ENCODE assay signal across 9 mouse cellular contexts in genomic region chr14:54927296-54927695, GRCm38 (mm10). TPM values are rescaled to one million over a fixed set of nuclear protein-coding genes. Genes with fewer than 3 reads are reported as not detected.
DNase-seq lines count a peak whose midpoint lies in the region; ATAC-seq and TF ChIP-seq lines count a peak whose summit lies in the region.
"Had no signal": no experiment of that assay in that cellular context is flagged by ENCODE, and none has a peak within 500 bp of the region (broad histone marks: within the 10 kb centered on the region; RNA-seq: fewer than 3 reads in every experiment).

No protein-coding gene starts in this region.

- peaks cover 88% of the 10 kb centered on the region for H3K27me3 ChIP-seq in liver, embryonic 12.5 days (replicated peaks)
- no peaks in the 10 kb centered on the region for H3K27me3 ChIP-seq in forebrain, embryonic 13.5 days
- peaks cover 21% of the 10 kb centered on the region for H3K27me3 ChIP-seq in intestine, postnatal 0 days (replicated peaks; ENCODE audit: control insufficient read depth, insufficient read depth, low read length)
- no peaks in the 10 kb centered on the region for H3K27me3 ChIP-seq in stomach, embryonic 14.5 days (ENCODE audit: control insufficient read depth, insufficient read depth, low read length)

- ATAC-seq in liver, embryonic 12.5 days: no peak
- ATAC-seq in forebrain, embryonic 13.5 days: no peak
- no peak for ATAC-seq in intestine, postnatal 0 days
- no peak for ATAC-seq in stomach, embryonic 14.5 days (ENCODE audit: insufficient number of reproducible peaks, insufficient read depth, low FRiP score, low read depth)

- no peak for DNase-seq in liver
- DNase-seq in left cerebral cortex, postnatal 25 days (ENCODE audit: low spot score in 2 of 2): no peak
- no peak for DNase-seq in adrenal gland, postnatal 36 days
- DNase-seq: layer of hippocampus, adult 9-11 months had no signal

- H3K4me2 ChIP-seq in liver, embryonic 12.5 days: peak overlapping the region; percentile 69; the same call in 1 of the 2 replicates
- H3K4me2 ChIP-seq in forebrain, embryonic 13.5 days: peak overlapping the region; percentile 93
- H3K4me2 ChIP-seq in intestine, postnatal 0 days (replicated peaks; ENCODE audit: low read depth): peak overlapping the region; percentile 76
- peak overlapping the region; percentile 86 for H3K4me2 ChIP-seq in stomach, embryonic 14.5 days (replicated peaks; ENCODE audit: low read depth, low read length)

- no peak for TF ChIP-seq CTCF in intestine, postnatal 0 days (IDR thresholded peaks at IDR 0.05; ENCODE audit: low read depth)

- H3K4me3 ChIP-seq in liver, embryonic 12.5 days: no peak overlapping the region
- H3K4me3 ChIP-seq in forebrain, embryonic 13.5 days: peak overlapping the region; percentile 58
- peak overlapping the region; percentile 51 for H3K4me3 ChIP-seq in intestine, postnatal 0 days (ENCODE audit: low read depth, low read length)
- H3K4me3 ChIP-seq in stomach, embryonic 14.5 days (ENCODE audit: low read depth, low read length): peak overlapping the region; percentile 64

- no peak overlapping the region for H3K9ac ChIP-seq in liver, embryonic 12.5 days
- H3K9ac ChIP-seq in forebrain, embryonic 13.5 days: peak overlapping the region; percentile 86
- H3K9ac ChIP-seq in intestine, postnatal 0 days (ENCODE audit: low read depth, low read length): no peak overlapping the region
- peak overlapping the region; percentile 98 for H3K9ac ChIP-seq in stomach, embryonic 14.5 days (replicated peaks; ENCODE audit: low read depth, low read length)

- no peaks in the 10 kb centered on the region for H3K9me3 ChIP-seq in liver, embryonic 12.5 days (replicated peaks)
- no peaks in the 10 kb centered on the region for H3K9me3 ChIP-seq in forebrain, embryonic 13.5 days (replicated peaks)
- no peaks in the 10 kb centered on the region for H3K9me3 ChIP-seq in intestine, postnatal 0 days (ENCODE audit: control insufficient read depth)
- H3K9me3 ChIP-seq in stomach, embryonic 14.5 days (ENCODE audit: control insufficient read depth, low read depth, low read length): no peaks in the 10 kb centered on the region

- H3K36me3 ChIP-seq in liver, embryonic 12.5 days: no peaks in the 10 kb centered on the region
- H3K36me3 ChIP-seq in forebrain, embryonic 13.5 days (ENCODE audit: poor library complexity, severe bottlenecking): peaks cover 5% of the 10 kb centered on the region; the same call in 1 of the 2 replicates
- H3K36me3 ChIP-seq in intestine, postnatal 0 days (ENCODE audit: control insufficient read depth, insufficient read depth): no peaks in the 10 kb centered on the region
- peaks cover 4% of the 10 kb centered on the region; the same call in 1 of the 2 replicates for H3K36me3 ChIP-seq in stomach, embryonic 14.5 days (ENCODE audit: control insufficient read depth, insufficient read depth, low read length)

- peaks cover 30% of the 10 kb centered on the region for H3K4me1 ChIP-seq in liver, embryonic 12.5 days
- H3K4me1 ChIP-seq in forebrain, embryonic 13.5 days: peaks cover 45% of the 10 kb centered on the region
- H3K4me1 ChIP-seq in intestine, postnatal 0 days (replicated peaks; ENCODE audit: control insufficient read depth, insufficient read depth, low read length): 0 out of 2 replicates have a peak, but pooled peaks cover 2% of the 10 kb centered on the region
- peaks cover 25% of the 10 kb centered on the region for H3K4me1 ChIP-seq in stomach, embryonic 14.5 days (ENCODE audit: control insufficient read depth, insufficient read depth, low read length)

- H3K27ac ChIP-seq in liver, embryonic 12.5 days: no peak overlapping the region
- H3K27ac ChIP-seq in forebrain, embryonic 13.5 days: peak overlapping the region; percentile 98
- peak overlapping the region; percentile 87 for H3K27ac ChIP-seq in intestine, postnatal 0 days (ENCODE audit: low read depth, low read length)
- peak overlapping the region; percentile 100 for H3K27ac ChIP-seq in stomach, embryonic 14.5 days (ENCODE audit: low read length)

- WGBS in liver, embryonic 12.5 days (ENCODE audit: insufficient replicate concordance): 25% methylated on average over 7 of the region's 7 CpGs
- WGBS in forebrain, embryonic 13.5 days: 11% methylated on average over 7 of the region's 7 CpGs
- WGBS in intestine, postnatal 0 days: 27% methylated on average over 7 of the region's 7 CpGs
- 8% methylated on average over 7 of the region's 7 CpGs for WGBS in stomach, embryonic 14.5 days

- intact Hi-C loops in left cerebral cortex, postnatal 25 days (cut with DNase I): no loop called here

RNA-seq across cellular contexts. Expression of gene Efs, which starts 1.4 kb away (rescaled TPM):
- 1.5 and 2.0 TPM in 2 replicates for polyA plus RNA-seq in liver, embryonic 12.5 days (2016; fragmentation: Nextera tagmentation; extraction: Ambion mirVana)
- 28.2 and 30.5 TPM in 2 replicates for polyA plus RNA-seq in forebrain, embryonic 13.5 days (2015; fragmentation: Nextera tagmentation; extraction: Ambion mirVana)
- 6.5 and 7.1 TPM in 2 replicates for polyA plus RNA-seq in intestine, postnatal 0 days (2015; fragmentation: Nextera tagmentation; extraction: Ambion mirVana)
- 40.1 and 41.0 TPM in 2 replicates for polyA plus RNA-seq in stomach, embryonic 14.5 days (2014; fragmentation: Nextera tagmentation; extraction: Ambion mirVana)
- total RNA-seq in left cerebral cortex, postnatal 25 days (2021): 1 to 10 TPM; 7.4 to 8.1 TPM
- 1 to 10 TPM; 2.5 to 3.0 TPM for total RNA-seq in adrenal gland, postnatal 36 days (2021)

RNA-seq across cellular contexts. Expression of gene Il25, which starts 5.2 kb away (rescaled TPM):
- polyA plus RNA-seq in liver, embryonic 12.5 days (2016; fragmentation: Nextera tagmentation; extraction: Ambion mirVana): not detected in 2 replicates
- polyA plus RNA-seq in forebrain, embryonic 13.5 days (2015; fragmentation: Nextera tagmentation; extraction: Ambion mirVana): 0.23 and 0.52 TPM in 2 replicates
- not detected in 2 replicates for polyA plus RNA-seq in intestine, postnatal 0 days (2015; fragmentation: Nextera tagmentation; extraction: Ambion mirVana)
- polyA plus RNA-seq in stomach, embryonic 14.5 days (2014; fragmentation: Nextera tagmentation; extraction: Ambion mirVana): 0.32 TPM in 1 of 2 replicates, not detected in the other
- not detected for total RNA-seq in left cerebral cortex, postnatal 25 days (2021)
- total RNA-seq in adrenal gland, postnatal 36 days (2021): not detected
- polyA plus RNA-seq: spleen, adult 2 months had no signal

RNA-seq across cellular contexts. Expression of gene Cmtm5, which starts 8.8 kb away (rescaled TPM):
- not detected in 2 replicates for polyA plus RNA-seq in liver, embryonic 12.5 days (2016; fragmentation: Nextera tagmentation; extraction: Ambion mirVana)
- polyA plus RNA-seq in forebrain, embryonic 13.5 days (2015; fragmentation: Nextera tagmentation; extraction: Ambion mirVana): 0.69 and 0.85 TPM in 2 replicates
- polyA plus RNA-seq in intestine, postnatal 0 days (2015; fragmentation: Nextera tagmentation; extraction: Ambion mirVana): 1.1 and 2.1 TPM in 2 replicates
- 7.1 and 8.5 TPM in 2 replicates for polyA plus RNA-seq in stomach, embryonic 14.5 days (2014; fragmentation: Nextera tagmentation; extraction: Ambion mirVana)
- 10 to 100 TPM; 48.1 to 63.0 TPM for total RNA-seq in left cerebral cortex, postnatal 25 days (2021)
- total RNA-seq in adrenal gland, postnatal 36 days (2021): under 1 TPM; 0.46 to 0.83 TPM

RNA-seq across cellular contexts. Expression of gene Slc22a17, which starts 14.4 kb away (rescaled TPM):
- 5.9 and 6.0 TPM in 2 replicates for polyA plus RNA-seq in liver, embryonic 12.5 days (2016; fragmentation: Nextera tagmentation; extraction: Ambion mirVana)
- polyA plus RNA-seq in forebrain, embryonic 13.5 days (2015; fragmentation: Nextera tagmentation; extraction: Ambion mirVana): 90.8 and 102 TPM in 2 replicates
- polyA plus RNA-seq in intestine, postnatal 0 days (2015; fragmentation: Nextera tagmentation; extraction: Ambion mirVana): 12.5 and 12.9 TPM in 2 replicates
- 44.9 and 51.3 TPM in 2 replicates for polyA plus RNA-seq in stomach, embryonic 14.5 days (2014; fragmentation: Nextera tagmentation; extraction: Ambion mirVana)
- 100 to 1,000 TPM; 628 to 630 TPM for total RNA-seq in left cerebral cortex, postnatal 25 days (2021)
- 10 to 100 TPM; 28.0 to 37.6 TPM for total RNA-seq in adrenal gland, postnatal 36 days (2021)

RNA-seq across cellular contexts. Expression of gene Pabpn1, which starts 35.0 kb away (rescaled TPM):
- polyA plus RNA-seq in liver, embryonic 12.5 days (2016; fragmentation: Nextera tagmentation; extraction: Ambion mirVana): 97.0 and 97.9 TPM in 2 replicates
- polyA plus RNA-seq in forebrain, embryonic 13.5 days (2015; fragmentation: Nextera tagmentation; extraction: Ambion mirVana): 167 and 171 TPM in 2 replicates
- polyA plus RNA-seq in intestine, postnatal 0 days (2015; fragmentation: Nextera tagmentation; extraction: Ambion mirVana): 60.9 and 64.1 TPM in 2 replicates
- 136 and 152 TPM in 2 replicates for polyA plus RNA-seq in stomach, embryonic 14.5 days (2014; fragmentation: Nextera tagmentation; extraction: Ambion mirVana)
- 100 to 1,000 TPM; 204 to 231 TPM for total RNA-seq in left cerebral cortex, postnatal 25 days (2021)
- total RNA-seq in adrenal gland, postnatal 36 days (2021): 100 to 1,000 TPM; 167 to 173 TPM

Comparison
In these comparisons a context has a peak if more than half of its experiments do, and no peak if none do; other contexts are left out.
1. H3K9ac ChIP-seq: peak in forebrain, embryonic 13.5 days (single experiment) and stomach, embryonic 14.5 days (single experiment); none in liver, embryonic 12.5 days (single experiment) and intestine, postnatal 0 days (single experiment).
2. Peak in every context shown above with its lines, with median percentiles within 50 percentile points of each other: H3K4me2 ChIP-seq.